In genomic region chr7:16285450-16286025, GRCm38 (mm10) we compare ENCODE assay signal across 8 mouse cellular contexts. TPM values are rescaled to one million over a fixed set of nuclear protein-coding genes. Genes with fewer than 3 reads are reported as not detected.
DNase-seq lines count a peak whose midpoint lies in the region; ATAC-seq lines count a peak whose summit lies in the region.

No protein-coding gene starts in this region.

- H3K9me3 ChIP-seq in hindbrain, embryonic 11.5 days (ENCODE audit: control insufficient read depth, low read length) = no peaks in the 10 kb centered on the region

- peak overlapping the region; percentile 72 for H3K4me3 ChIP-seq in hindbrain, embryonic 11.5 days (ENCODE audit: low read depth, low read length)

- DNase-seq in ZHBTc4 (ENCODE audit: low read depth, low spot score) (peak; percentile 92), MN1 (ENCODE audit: low spot score) (no peak)
- DNase-seq in cerebellum, adult 9-10 months = peak; percentile 77
- peak; percentile 52 for DNase-seq in forelimb bud, embryonic 11.5 days (ENCODE audit: low read depth, low spot score)
- DNase-seq in hindbrain, embryonic 11.5 days (ENCODE audit: low spot score) = peak; percentile 39
- peak; percentile 75 for DNase-seq in layer of hippocampus, adult 9-11 months
- peak; percentile 38 for DNase-seq in right cerebral cortex, postnatal 14 days

- H3K36me3 ChIP-seq in hindbrain, embryonic 11.5 days (ENCODE audit: control insufficient read depth, insufficient read depth, low read length) = 0 out of 2 replicates have a peak, but pooled peaks cover 4% of the 10 kb centered on the region

- no peaks in the 10 kb centered on the region; the same call in 1 of the 2 replicates for H3K4me1 ChIP-seq in hindbrain, embryonic 11.5 days (replicated peaks; ENCODE audit: control insufficient read depth, insufficient read depth, low read length)

- peak; percentile 65 for ATAC-seq in hindbrain, embryonic 11.5 days (ENCODE audit: low FRiP score)
- peak; percentile 11 for ATAC-seq in megakaryocyte, adult 5-6 weeks (ENCODE audit: poor library complexity, severe bottlenecking)

- H3K4me2 ChIP-seq in hindbrain, embryonic 11.5 days (replicated peaks; ENCODE audit: low read depth, low read length) = peak overlapping the region; percentile 51

- H3K27me3 ChIP-seq in hindbrain, embryonic 11.5 days (ENCODE audit: control insufficient read depth, insufficient read depth, low read length) = no peaks in the 10 kb centered on the region

- H3K27ac ChIP-seq in hindbrain, embryonic 11.5 days (ENCODE audit: low read depth, low read length) = no peak overlapping the region

- no peak overlapping the region for H3K9ac ChIP-seq in hindbrain, embryonic 11.5 days (ENCODE audit: low read depth, low read length)

- WGBS in hindbrain, embryonic 11.5 days = 4% methylated on average over 14 of the region's 14 CpGs

RNA-seq across cellular contexts. Expression of gene Ccdc9, which starts 1.1 kb away (rescaled TPM):
- polyA plus RNA-seq in hindbrain, embryonic 11.5 days (2014; fragmentation: Nextera tagmentation; extraction: Ambion mirVana) = 18.2 and 19.2 TPM in 2 replicates
- 26.0 and 30.3 TPM in 2 replicates for total RNA-seq in megakaryocyte, adult 5-6 weeks (2015)
- 117 and 121 TPM in 2 replicates for total RNA-seq in megakaryocyte, adult 5-6 weeks (2017)

RNA-seq across cellular contexts. Expression of gene Inafm1, which starts 12.1 kb away (rescaled TPM):
- polyA plus RNA-seq in hindbrain, embryonic 11.5 days (2014; fragmentation: Nextera tagmentation; extraction: Ambion mirVana) = 11.0 and 13.8 TPM in 2 replicates
- total RNA-seq in megakaryocyte, adult 5-6 weeks (2015) = 7.3 and 8.7 TPM in 2 replicates
- total RNA-seq in megakaryocyte, adult 5-6 weeks (2017) = 3.7 and 5.4 TPM in 2 replicates

RNA-seq across cellular contexts. Expression of gene Bbc3, which starts 22.7 kb away (rescaled TPM):
- polyA plus RNA-seq in hindbrain, embryonic 11.5 days (2014; fragmentation: Nextera tagmentation; extraction: Ambion mirVana) = 6.4 and 8.1 TPM in 2 replicates
- 1.5 and 3.3 TPM in 2 replicates for total RNA-seq in megakaryocyte, adult 5-6 weeks (2015)
- 1.1 and 3.0 TPM in 2 replicates for total RNA-seq in megakaryocyte, adult 5-6 weeks (2017)

RNA-seq across cellular contexts. Expression of gene C5ar1, which starts 26.2 kb away (rescaled TPM):
- 0.46 and 1.3 TPM in 2 replicates for polyA plus RNA-seq in hindbrain, embryonic 11.5 days (2014; fragmentation: Nextera tagmentation; extraction: Ambion mirVana)
- total RNA-seq in megakaryocyte, adult 5-6 weeks (2015) = 49.8 TPM in 2 replicates
- 13.6 and 22.2 TPM in 2 replicates for total RNA-seq in megakaryocyte, adult 5-6 weeks (2017)

RNA-seq across cellular contexts. Expression of gene C5ar2, which starts 41.6 kb away (rescaled TPM):
- polyA plus RNA-seq in hindbrain, embryonic 11.5 days (2014; fragmentation: Nextera tagmentation; extraction: Ambion mirVana) = 0.04 and 0.11 TPM in 2 replicates
- total RNA-seq in megakaryocyte, adult 5-6 weeks (2015) = 5.7 and 7.4 TPM in 2 replicates
- 6.9 and 10.7 TPM in 2 replicates for total RNA-seq in megakaryocyte, adult 5-6 weeks (2017)
